Mouse (Mus musculus) heart, adult 2 months (tissue): ENCODE results near the gene Ttll1. TPM values are rescaled to one million over a fixed set of nuclear protein-coding genes. Genes with fewer than 3 reads are reported as not detected.

ENCODE experiments used
- DNase-seq, 2 experiments: peaks; one replicate each; pipeline ENCODE4 v3.0.0; 2021
- H3K27ac ChIP-seq: fragments of 200-600 bp; 2 replicates; pipeline ENCODE4 v1.8.1; 2022
- H3K27me3 ChIP-seq: fragments of 200-500 bp; 2 replicates; pipeline ENCODE4 v1.6.1; 2012; ENCODE audit warnings: mild to moderate bottlenecking, low read length, inconsistent platforms, mixed read lengths; ENCODE audit not compliant: control insufficient read depth, insufficient read depth
- H3K36me3 ChIP-seq: fragments of 200-500 bp; 2 replicates; pipeline ENCODE4 v1.6.1; 2012; ENCODE audit warnings: low read length, inconsistent platforms; ENCODE audit not compliant: control insufficient read depth, insufficient read depth
- H3K4me1 ChIP-seq: fragments of 200-500 bp; 2 replicates; pipeline ENCODE4 v1.6.1; 2011; ENCODE audit warnings: low read length; ENCODE audit not compliant: control insufficient read depth, insufficient read depth
- H3K4me3 ChIP-seq: fragments of 200-600 bp; 2 replicates; pipeline ENCODE4 v1.8.1; 2022
- H3K79me2 ChIP-seq: fragments of 200-500 bp; replicated peaks from 2 replicates; pipeline ENCODE4 v1.6.1; 2012; ENCODE audit warnings: mild to moderate bottlenecking, inconsistent platforms, low read length, moderate library complexity, mixed read lengths; ENCODE audit not compliant: control insufficient read depth, insufficient read depth
- H3K9ac ChIP-seq: fragments of 200-500 bp; 2 replicates; pipeline ENCODE4 v1.6.1; 2012; ENCODE audit warnings: low read depth, mild to moderate bottlenecking, control low read depth, inconsistent platforms, low read length, mixed read lengths
- CTCF ChIP-seq: fragments of 200-600 bp; IDR thresholded peaks from 2 replicates; pipeline ENCODE4 v1.8.1; 2022; ENCODE audit warnings: antibody characterized with exemption, mild to moderate bottlenecking, moderate library complexity
- EP300 ChIP-seq: fragments of 200-500 bp; IDR thresholded peaks from 2 replicates; pipeline ENCODE4 v1.6.1; 2011; ENCODE audit warnings: low read depth, low read length, control low read depth; ENCODE audit not compliant: insufficient read depth
- POLR2A ChIP-seq: fragments of 200-500 bp; IDR thresholded peaks from 2 replicates; pipeline ENCODE4 v1.6.1; 2011; ENCODE audit warnings: mild to moderate bottlenecking, low read depth, low read length, control low read depth; ENCODE audit not compliant: insufficient read depth
- WGBS: fragments of 180-500 bp; shearing (Covaris S2); methylation state at CpG from one replicate; pipeline ENCODE4 v1.1.7; 2018; 5-methylcytosine and 5-hydroxymethylcytosine counted together
- intact Hi-C: fragments of 180-260 bp; cut with DNase I; formaldehyde crosslinking; loops from one replicate; pipeline ENCODE4 v1.15.1; 2025
- polyA plus RNA-seq: library from polyadenylated mRNA; depleted of rRNA; stranded (reverse); fragments of >200 nt; gene quantifications from 2 replicates; pipeline ENCODE4 v1.2.3, GENCODE M21; 2012
- total RNA-seq, 2 experiments: library from RNA; stranded (reverse); gene quantifications; 2 replicates each; pipeline ENCODE4 v1.2.3; 2021

Gene Ttll1
- total and polyA plus RNA-seq, 3 experiments, result 37.6 to 62.9 (median 52.1) TPM

- peak overlapping the region; percentile 9; the same call in 1 of the 2 replicates for H3K27ac ChIP-seq
- H3K4me3 ChIP-seq, result no peak overlapping the region
- no peak overlapping the region for H3K9ac ChIP-seq
- no peaks in the 10 kb centered on the region for H3K27me3 ChIP-seq
- DNase-seq, result no peak
- peaks cover 20% of the 10 kb centered on the region for H3K36me3 ChIP-seq
- TF ChIP-seq CTCF (no peak), EP300 (no peak)
- WGBS, result 45% methylated on average over 5 of the region's 5 CpGs
- H3K79me2 ChIP-seq, result peaks cover 8% of the 10 kb centered on the region
- intact Hi-C loops, result no loop called here
- H3K4me1 ChIP-seq, result peaks cover 47% of the 10 kb centered on the region
Measured at GRCm38 (mm10) chr15:83448646-83449045, 62.0 kb downstream of the Ttll1 start.

GRCm38 (mm10) chr15:83447791-83448544 lies 62.7 kb downstream of the Ttll1 start:
- intact Hi-C loops, result no loop called here
- Histone ChIP-seq H3K9ac (peak overlapping the region; percentile 15; the same call in 1 of the 2 replicates), H3K4me1 (peaks cover 47% of the 10 kb centered on the region), H3K27me3 (no peaks in the 10 kb centered on the region), H3K27ac (peak overlapping the region; percentile 5), H3K4me3 (no peak overlapping the region), H3K79me2 (peaks cover 10% of the 10 kb centered on the region), H3K36me3 (peaks cover 20% of the 10 kb centered on the region)
- no peak for DNase-seq
- WGBS, result 22% methylated on average over 10 of the region's 10 CpGs
- TF ChIP-seq POLR2A (no peak), EP300 (no peak), CTCF (no peak)

- Histone ChIP-seq H3K36me3 (peaks cover 20% of the 10 kb centered on the region), H3K27ac (peak overlapping the region; percentile 59), H3K27me3 (no peaks in the 10 kb centered on the region), H3K4me3 (no peak overlapping the region), H3K9ac (no peak overlapping the region), H3K79me2 (peaks cover 12% of the 10 kb centered on the region), H3K4me1 (peaks cover 45% of the 10 kb centered on the region)
- 42% methylated on average over 2 of the region's 2 CpGs for WGBS
- intact Hi-C loops, result no loop called here
- no peak for TF ChIP-seq POLR2A
- TF ChIP-seq EP300, result no peak
- TF ChIP-seq CTCF, result no peak
- DNase-seq, result no peak
Measured at GRCm38 (mm10) chr15:83445908-83446307, 64.8 kb downstream of the Ttll1 start.

- peak overlapping the region; percentile 59 for H3K27ac ChIP-seq
- DNase-seq, result no peak
- H3K79me2 ChIP-seq, result peaks cover 12% of the 10 kb centered on the region
- no peaks in the 10 kb centered on the region for H3K27me3 ChIP-seq
- intact Hi-C loops, result no loop called here
- no peak overlapping the region for H3K4me3 ChIP-seq
- TF ChIP-seq EP300, result no peak
- TF ChIP-seq CTCF, result no peak
- TF ChIP-seq POLR2A, result no peak
- 48% methylated on average over 5 of the region's 5 CpGs for WGBS
- peaks cover 20% of the 10 kb centered on the region for H3K36me3 ChIP-seq
- H3K9ac ChIP-seq, result no peak overlapping the region
- H3K4me1 ChIP-seq, result peaks cover 49% of the 10 kb centered on the region
Measured at GRCm38 (mm10) chr15:83445383-83445782, 65.3 kb downstream of the Ttll1 start.

GRCm38 (mm10) chr15:83444425-83444824 lies 66.3 kb downstream of the Ttll1 start:
- H3K4me1 ChIP-seq, result peaks cover 50% of the 10 kb centered on the region
- H3K36me3 ChIP-seq, result peaks cover 20% of the 10 kb centered on the region
- no peak overlapping the region; the same call in 1 of the 2 replicates for H3K27ac ChIP-seq
- H3K9ac ChIP-seq, result no peak overlapping the region
- peaks cover 9% of the 10 kb centered on the region for H3K79me2 ChIP-seq
- H3K27me3 ChIP-seq, result no peaks in the 10 kb centered on the region
- 43% methylated on average over 6 of the region's 6 CpGs for WGBS
- no peak overlapping the region for H3K4me3 ChIP-seq
- no peak for TF ChIP-seq EP300
- TF ChIP-seq CTCF, result no peak
- TF ChIP-seq POLR2A, result no peak
- intact Hi-C loops, result no loop called here
- DNase-seq, result peak; percentile 47 to 49

GRCm38 (mm10) chr15:83442495-83443037 lies 68.1 kb downstream of the Ttll1 start:
- Histone ChIP-seq H3K4me1 (peaks cover 41% of the 10 kb centered on the region), H3K79me2 (peaks cover 9% of the 10 kb centered on the region), H3K27ac (no peak overlapping the region; the same call in 1 of the 2 replicates), H3K27me3 (no peaks in the 10 kb centered on the region), H3K36me3 (peaks cover 17% of the 10 kb centered on the region), H3K4me3 (no peak overlapping the region), H3K9ac (no peak overlapping the region)
- TF ChIP-seq EP300 (no peak), POLR2A (no peak), CTCF (no peak)
- no peak for DNase-seq
- WGBS, result 64% methylated on average over 4 of the region's 4 CpGs
- intact Hi-C loops, result no loop called here
